Mouse (Mus musculus) forebrain, postnatal 0 days (tissue): ENCODE results near the gene Srl. TPM values are rescaled to one million over a fixed set of nuclear protein-coding genes. Genes with fewer than 3 reads are reported as not detected.
A peak's percentile ranks its signal among the peaks of the same experiment; 100 is the strongest.

Source experiments
- ATAC-seq: fragments of 200-750 bp; cut with Nextera tagmentation; 2 replicates; pipeline ENCODE4 v1.8.0; 2017; ENCODE audit warnings: mild to moderate bottlenecking, moderate library complexity
- DNase-seq: peaks from one replicate; pipeline ENCODE4 v3.0.0-alpha.2; 2015
- H3K27ac ChIP-seq: fragments of 300-500 bp; sonication (generic); 2 replicates; pipeline ENCODE4 v1.5.1; 2014; ENCODE audit warnings: low read depth, mild to moderate bottlenecking, antibody characterized with exemption, low read length, moderate library complexity, mixed read lengths
- H3K27me3 ChIP-seq: fragments of 300-500 bp; sonication (generic); 2 replicates; pipeline ENCODE4 v1.6.1; 2014; ENCODE audit warnings: mild to moderate bottlenecking, low read length, mixed read lengths; ENCODE audit not compliant: insufficient read depth
- H3K36me3 ChIP-seq: fragments of 300-500 bp; sonication (generic); 2 replicates; pipeline ENCODE4 v1.6.1; 2014; ENCODE audit warnings: mild to moderate bottlenecking, moderate library complexity; ENCODE audit not compliant: insufficient read depth
- H3K4me1 ChIP-seq: fragments of 300-500 bp; sonication (generic); 2 replicates; pipeline ENCODE4 v1.6.1; 2014; ENCODE audit warnings: antibody characterized with exemption; ENCODE audit not compliant: insufficient read depth
- H3K4me2 ChIP-seq: fragments of 300-500 bp; sonication (generic); 2 replicates; pipeline ENCODE4 v1.6.1; 2014; ENCODE audit warnings: low read depth, mild to moderate bottlenecking, moderate library complexity
- H3K4me3 ChIP-seq: fragments of 300-500 bp; sonication (generic); 2 replicates; pipeline ENCODE4 v1.5.1; 2014; ENCODE audit warnings: low read depth, low read length, mixed read lengths
- H3K9ac ChIP-seq: fragments of 300-500 bp; sonication (generic); 2 replicates; pipeline ENCODE4 v1.6.1; 2014; ENCODE audit warnings: mild to moderate bottlenecking
- H3K9me3 ChIP-seq: fragments of 300-500 bp; sonication (generic); 2 replicates; pipeline ENCODE4 v1.6.1; 2016; ENCODE audit warnings: low read length
- CTCF ChIP-seq: sonication (generic); IDR thresholded peaks from 2 replicates; pipeline ENCODE4 v1.5.1; 2016; ENCODE audit warnings: antibody characterized with exemption, control low read depth, low read depth
- WGBS: fragments of 180-500 bp; shearing (Covaris S2); extraction: QIAGEN DNeasy Blood & Tissue Kit; methylation state at CpG from one replicate; pipeline ENCODE4 v1.1.7; 2014; 5-methylcytosine and 5-hydroxymethylcytosine counted together
- polyA plus RNA-seq: library from polyadenylated mRNA; unstranded; fragments of >200 nt; fragmentation: Nextera tagmentation; extraction: Ambion mirVana; gene quantifications from 2 replicates; pipeline ENCODE4 v1.2.1, GENCODE M21; 2015
- total RNA-seq: library from RNA; depleted of rRNA; stranded (reverse); fragments of >200 nt; gene quantifications from 2 replicates; pipeline ENCODE4 v1.2.3, GENCODE M21; 2014

Gene Srl
- total and polyA plus RNA-seq, 2 experiments from 2014 or later = 23.4 to 55.0 TPM

DNA sequence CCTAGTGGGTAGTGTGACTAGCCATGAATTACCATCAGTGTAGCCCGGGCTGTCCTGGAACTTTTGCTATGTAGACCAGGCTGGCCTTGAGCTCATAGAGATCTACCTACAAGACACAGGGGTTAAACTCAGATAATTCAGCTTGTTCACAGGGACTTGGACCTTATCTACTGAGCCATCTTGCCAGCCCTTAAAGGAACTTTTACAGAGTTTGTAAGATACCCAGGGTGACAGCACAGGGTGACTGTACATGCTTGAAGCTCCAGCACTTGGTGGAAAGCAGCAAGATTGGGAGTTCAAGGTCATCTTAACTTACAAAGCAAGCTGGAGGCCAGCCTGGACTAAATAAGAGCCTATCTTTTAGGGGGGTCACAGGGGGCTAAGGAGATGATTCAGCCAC is 13.9 kb upstream of the Srl start:
- no peak overlapping the region for H3K27ac ChIP-seq
- no peak for ATAC-seq
- WGBS = 94% methylated on average over 1 of the region's 1 CpGs
- DNase-seq = no peak
- H3K9me3 ChIP-seq = no peaks in the 10 kb centered on the region
- no peak for TF ChIP-seq CTCF
- H3K36me3 ChIP-seq = peaks cover 13% of the 10 kb centered on the region; the same call in 1 of the 2 replicates
- H3K4me2 ChIP-seq = no peak overlapping the region
- no peak overlapping the region for H3K4me3 ChIP-seq
- H3K27me3 ChIP-seq = no peaks in the 10 kb centered on the region
- peaks cover 15% of the 10 kb centered on the region; the same call in 1 of the 2 replicates for H3K4me1 ChIP-seq
- no peak overlapping the region for H3K9ac ChIP-seq

GRCm38 (mm10) chr16:4552829-4553550 is 11.4 kb upstream of the Srl start:
- H3K9ac ChIP-seq = no peak overlapping the region
- TF ChIP-seq CTCF = no peak
- H3K36me3 ChIP-seq = peaks cover 31% of the 10 kb centered on the region
- DNase-seq (no peak), ATAC-seq (no peak)
- peaks cover 15% of the 10 kb centered on the region; the same call in 1 of the 2 replicates for H3K4me1 ChIP-seq
- WGBS = 73% methylated on average over 6 of the region's 6 CpGs
- no peak overlapping the region for H3K4me3 ChIP-seq
- no peak overlapping the region for H3K27ac ChIP-seq
- no peaks in the 10 kb centered on the region for H3K9me3 ChIP-seq
- no peaks in the 10 kb centered on the region for H3K27me3 ChIP-seq
- H3K4me2 ChIP-seq = no peak overlapping the region

DNA sequence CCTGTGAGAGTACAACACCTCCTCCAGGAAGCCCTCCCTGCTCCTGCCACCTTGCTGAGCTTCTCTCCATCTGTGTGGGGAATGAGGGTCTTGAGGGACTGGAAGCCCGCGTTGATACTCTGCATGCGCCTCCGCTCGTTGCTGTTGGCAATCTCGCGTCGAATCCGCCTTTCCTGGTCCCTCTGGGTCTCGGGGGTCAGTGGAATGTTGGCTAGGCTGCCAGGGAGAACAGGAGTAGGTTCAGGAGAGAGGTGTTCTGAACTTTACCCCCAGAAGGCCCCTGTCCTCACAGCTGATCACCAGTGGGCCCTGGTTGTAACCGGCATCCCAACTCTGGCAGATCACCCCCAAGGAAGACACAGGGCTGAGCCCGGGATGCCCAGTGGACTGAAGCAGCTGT is 10.3 kb upstream of the Srl start:
- TF ChIP-seq CTCF = no peak
- H3K4me1 ChIP-seq = peaks cover 4% of the 10 kb centered on the region; the same call in 1 of the 2 replicates
- H3K4me3 ChIP-seq = no peak overlapping the region
- H3K27ac ChIP-seq = no peak overlapping the region
- H3K4me2 ChIP-seq = no peak overlapping the region
- ATAC-seq = no peak
- H3K9me3 ChIP-seq = no peaks in the 10 kb centered on the region
- no peak for DNase-seq
- H3K27me3 ChIP-seq = no peaks in the 10 kb centered on the region
- no peak overlapping the region for H3K9ac ChIP-seq
- 95% methylated on average over 12 of the region's 12 CpGs for WGBS
- peaks cover 37% of the 10 kb centered on the region for H3K36me3 ChIP-seq

GRCm38 (mm10) chr16:4551056-4551455 is 9.4 kb upstream of the Srl start:
- Histone ChIP-seq H3K27ac (no peak overlapping the region), H3K27me3 (no peaks in the 10 kb centered on the region), H3K9me3 (no peaks in the 10 kb centered on the region), H3K4me1 (no peaks in the 10 kb centered on the region), H3K9ac (no peak overlapping the region), H3K4me3 (no peak overlapping the region), H3K4me2 (no peak overlapping the region), H3K36me3 (peaks cover 42% of the 10 kb centered on the region)
- ATAC-seq = peak; percentile 81
- WGBS = 38% methylated on average over 13 of the region's 13 CpGs
- peak; percentile 98 for TF ChIP-seq CTCF
- DNase-seq = peak; percentile 76

DNA sequence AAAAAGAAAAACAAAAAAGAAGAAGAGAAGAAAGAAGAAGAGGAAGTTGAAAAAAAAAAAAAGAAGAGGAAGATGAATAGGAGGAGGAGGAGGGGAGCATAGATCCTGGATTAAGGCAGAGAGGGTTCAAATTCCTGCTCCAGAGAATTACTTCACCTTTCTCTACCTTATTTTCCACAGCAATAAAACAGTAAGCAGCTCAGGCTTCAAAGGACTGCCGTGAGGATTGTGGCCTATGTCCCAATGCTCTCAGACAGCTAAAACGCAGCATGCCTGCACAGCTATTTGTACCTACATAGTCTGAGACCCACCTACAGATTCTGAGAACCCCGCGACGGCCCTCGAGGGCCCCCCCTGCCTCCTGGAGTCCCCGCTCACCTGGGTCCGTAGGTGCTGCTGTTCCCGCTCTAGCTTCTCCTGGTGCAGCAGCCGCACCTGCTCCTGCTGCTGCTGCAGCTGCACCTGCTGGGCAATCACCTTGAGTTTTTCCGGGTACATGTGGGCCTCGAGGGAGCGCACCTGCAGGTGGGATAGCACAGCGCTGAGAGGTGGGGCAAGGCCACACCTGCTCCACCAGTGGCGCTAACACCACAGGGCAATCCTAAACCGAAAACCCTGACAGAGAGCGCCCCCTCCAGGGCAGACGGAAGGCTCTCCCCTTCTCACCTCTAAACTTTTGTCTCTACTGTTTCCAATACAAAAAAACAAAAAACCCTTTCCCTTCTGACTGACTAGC is 7.5 kb upstream of the Srl start:
- peaks cover 52% of the 10 kb centered on the region for H3K36me3 ChIP-seq
- ATAC-seq = no peak

GRCm38 (mm10) chr16:4547611-4548010 is 6.0 kb upstream of the Srl start:
- Histone ChIP-seq H3K9me3 (no peaks in the 10 kb centered on the region), H3K27me3 (no peaks in the 10 kb centered on the region), H3K27ac (no peak overlapping the region), H3K9ac (no peak overlapping the region), H3K4me2 (no peak overlapping the region), H3K4me3 (no peak overlapping the region), H3K36me3 (peaks cover 52% of the 10 kb centered on the region), H3K4me1 (no peaks in the 10 kb centered on the region)
- no peak for ATAC-seq
- DNase-seq = no peak
- TF ChIP-seq CTCF = no peak
- WGBS = 88% methylated on average over 5 of the region's 5 CpGs

More for the DNA sequence above, 7.5 kb upstream of the Srl start:
- Histone ChIP-seq H3K27ac (no peak overlapping the region), H3K4me1 (no peaks in the 10 kb centered on the region), H3K27me3 (no peaks in the 10 kb centered on the region), H3K4me3 (no peak overlapping the region), H3K9ac (no peak overlapping the region), H3K4me2 (no peak overlapping the region), H3K9me3 (no peaks in the 10 kb centered on the region)
- DNase-seq = no peak
- TF ChIP-seq CTCF = no peak
- 92% methylated on average over 18 of the region's 18 CpGs for WGBS

DNA sequence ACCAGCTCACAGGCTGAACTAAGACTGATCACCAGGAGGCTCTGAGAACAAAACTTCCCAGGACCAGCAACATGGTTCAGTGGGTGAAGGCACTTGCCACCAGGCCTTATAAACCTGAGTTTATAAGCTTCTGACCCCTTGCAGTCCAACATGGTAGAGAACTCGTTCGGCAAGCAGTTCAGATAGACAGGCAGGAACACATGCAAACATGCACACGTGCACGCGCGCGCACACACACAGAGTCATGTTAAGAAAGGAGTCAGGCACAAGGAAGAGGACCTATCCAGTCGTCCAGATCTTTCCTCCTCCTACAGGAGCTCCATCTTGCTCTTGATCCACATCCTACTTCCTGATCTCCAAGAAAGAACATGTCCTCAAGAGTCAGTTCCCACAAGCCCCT is 5.2 kb upstream of the Srl start:
- Histone ChIP-seq H3K4me2 (no peak overlapping the region), H3K9ac (no peak overlapping the region), H3K4me3 (no peak overlapping the region), H3K9me3 (no peaks in the 10 kb centered on the region), H3K4me1 (no peaks in the 10 kb centered on the region), H3K27ac (no peak overlapping the region), H3K27me3 (no peaks in the 10 kb centered on the region), H3K36me3 (peaks cover 51% of the 10 kb centered on the region)
- ATAC-seq (no peak), DNase-seq (no peak)
- WGBS = 95% methylated on average over 8 of the region's 8 CpGs
- TF ChIP-seq CTCF = no peak
